In genomic region chr15:6353901-6354300, GRCm38 (mm10) we compare ENCODE assay signal across 20 mouse cellular contexts.
"Had no signal": no experiment of that assay in that cellular context is flagged by ENCODE, and none has a peak within 500 bp of the region (broad histone marks: within the 10 kb centered on the region; RNA-seq: fewer than 3 reads in every experiment).

No protein-coding gene starts in this region.

- H3K4me1 ChIP-seq: limb, embryonic 10.5 days; limb, embryonic 13.5 days; liver, embryonic 12.5 days; liver, embryonic 15.5 days; lung, embryonic 15.5 days; megakaryocyte, embryonic 14.5 days; midbrain, embryonic 10.5 days; stomach, embryonic 15.5 days had no signal

- H3K4me3 ChIP-seq: layer of hippocampus, adult 2 months; limb, embryonic 10.5 days; limb, embryonic 13.5 days; liver, embryonic 12.5 days; liver, embryonic 15.5 days; lung, embryonic 15.5 days; megakaryocyte, embryonic 14.5 days; midbrain, embryonic 10.5 days; stomach, embryonic 15.5 days had no signal

- DNase-seq: layer of hippocampus, adult 9-11 months; liver; lung, adult 18-20 months; lung, postnatal 10 days; lung, postnatal 36 days; midbrain, embryonic 14.5 days; right cerebral cortex, postnatal 4 days; thymus, postnatal 25 days had no signal

- H3K9ac ChIP-seq: limb, embryonic 13.5 days; liver, embryonic 12.5 days; liver, embryonic 15.5 days; lung, embryonic 15.5 days; stomach, embryonic 15.5 days had no signal

- H3K36me3 ChIP-seq: limb, embryonic 10.5 days; limb, embryonic 13.5 days; liver, embryonic 12.5 days; liver, embryonic 15.5 days; lung, embryonic 15.5 days; midbrain, embryonic 10.5 days; stomach, embryonic 15.5 days had no signal

- H3K4me2 ChIP-seq: limb, embryonic 13.5 days; liver, embryonic 12.5 days; liver, embryonic 15.5 days; lung, embryonic 15.5 days; stomach, embryonic 15.5 days had no signal

- H3K27ac ChIP-seq: hindbrain, postnatal 0 days; layer of hippocampus, adult 2 months; limb, embryonic 10.5 days; limb, embryonic 13.5 days; liver, embryonic 12.5 days; liver, embryonic 15.5 days; lung, embryonic 15.5 days; midbrain, embryonic 10.5 days; stomach, embryonic 15.5 days had no signal

- H3K9me3 ChIP-seq: limb, embryonic 10.5 days; limb, embryonic 13.5 days; liver, embryonic 12.5 days; liver, embryonic 15.5 days; lung, embryonic 15.5 days; megakaryocyte, embryonic 14.5 days; midbrain, embryonic 10.5 days; stomach, embryonic 15.5 days had no signal

- ATAC-seq: hindbrain, postnatal 0 days; inflammation-experienced regulatory T-cells, adult 6 months; intestine, embryonic 16.5 days; liver, embryonic 12.5 days had no signal

- H3K27me3 ChIP-seq: limb, embryonic 13.5 days; liver, embryonic 12.5 days; liver, embryonic 15.5 days; lung, embryonic 15.5 days; megakaryocyte, embryonic 14.5 days; stomach, embryonic 15.5 days had no signal
